Mouse (Mus musculus) myocyte (in vitro differentiated cells): ENCODE results near the gene Nrp2. TPM values are rescaled to one million over a fixed set of nuclear protein-coding genes. Genes with fewer than 3 reads are reported as not detected.

Experiments used
- H3K27me3 ChIP-seq: one replicate; pipeline ENCODE4 v1.6.1; 2011; ENCODE audit not compliant: control insufficient read depth, insufficient read depth, insufficient read length
- H3K36me3 ChIP-seq: one replicate; pipeline ENCODE4 v1.6.1; 2011; ENCODE audit not compliant: control insufficient read depth, insufficient read depth
- H3K4me2 ChIP-seq: one replicate; pipeline ENCODE4 v1.6.1; 2011; ENCODE audit warnings: low read depth, control low read depth
- H3K4me3 ChIP-seq: one replicate; pipeline ENCODE4 v1.5.1; 2011; ENCODE audit warnings: mild to moderate bottlenecking, control low read depth, moderate library complexity
- H3K79me2 ChIP-seq: one replicate; pipeline ENCODE4 v1.6.1; 2011; ENCODE audit not compliant: control insufficient read depth, insufficient read depth
- H3ac ChIP-seq: one replicate; pipeline ENCODE4 v1.6.1; 2011; ENCODE audit not compliant: control insufficient read depth, insufficient read length
- CEBPB ChIP-seq: IDR thresholded peaks from 2 replicates; pipeline ENCODE4 v1.6.1; 2011; ENCODE audit warnings: mild to moderate bottlenecking, moderate library complexity; ENCODE audit not compliant: poor library complexity, insufficient read depth, severe bottlenecking
- E2F4 ChIP-seq: IDR thresholded peaks from one replicate; pipeline ENCODE4 v1.6.1; 2011; ENCODE audit warnings: mild to moderate bottlenecking, control low read depth, moderate library complexity; ENCODE audit not compliant: insufficient read depth
- MAX ChIP-seq: IDR thresholded peaks from one replicate; pipeline ENCODE4 v1.6.1; 2011; ENCODE audit warnings: low read depth, mild to moderate bottlenecking, control low read depth
- MYOD1 ChIP-seq, 3 experiments: IDR thresholded peaks; one replicate each; pipeline ENCODE4 v1.6.1; 2011; ENCODE audit warnings: control low read depth in 2 of 3, low read depth in 2 of 3, mild to moderate bottlenecking in 2 of 3, moderate library complexity in 1 of 3; ENCODE audit not compliant: insufficient read length in 2 of 3, control insufficient read depth in 1 of 3
- MYOG ChIP-seq, 3 experiments: IDR thresholded peaks; one replicate each; pipeline ENCODE4 v1.6.1; 2011; ENCODE audit warnings: control low read depth in 2 of 3, low read depth in 2 of 3, mild to moderate bottlenecking in 2 of 3; ENCODE audit not compliant: insufficient read length in 2 of 3, control insufficient read depth in 1 of 3, insufficient read depth in 1 of 3
- POLR2A ChIP-seq: IDR thresholded peaks from one replicate; pipeline ENCODE4 v1.6.1; 2011; ENCODE audit warnings: low read depth, mild to moderate bottlenecking, control low read depth, moderate library complexity; ENCODE audit not compliant: insufficient read length
- POLR2AphosphoS2 ChIP-seq: IDR thresholded peaks from one replicate; pipeline ENCODE4 v1.6.1; 2011; ENCODE audit warnings: low read depth, control low read depth; ENCODE audit not compliant: insufficient read length
- REST ChIP-seq: IDR thresholded peaks from one replicate; pipeline ENCODE4 v1.6.1; 2011; ENCODE audit warnings: mild to moderate bottlenecking, control low read depth, moderate library complexity; ENCODE audit not compliant: insufficient read depth, insufficient read length
- SRF ChIP-seq: IDR thresholded peaks from one replicate; pipeline ENCODE4 v1.6.1; 2011; ENCODE audit warnings: low read depth; ENCODE audit not compliant: control insufficient read depth, insufficient read length
- TCF12 ChIP-seq: IDR thresholded peaks from one replicate; pipeline ENCODE4 v1.6.1; 2011; ENCODE audit warnings: mild to moderate bottlenecking, control low read depth; ENCODE audit not compliant: poor library complexity, insufficient read depth, severe bottlenecking
- TCF3 ChIP-seq: IDR thresholded peaks from one replicate; pipeline ENCODE4 v1.6.1; 2011; ENCODE audit warnings: low read depth, control low read depth; ENCODE audit not compliant: insufficient read length
- USF1 ChIP-seq: IDR thresholded peaks from one replicate; pipeline ENCODE4 v1.6.1; 2011; ENCODE audit warnings: low read depth, mild to moderate bottlenecking, control low read depth, moderate library complexity
- polyA plus RNA-seq: library from polyadenylated mRNA; unstranded; fragments of >200 nt; fragmentation: generic; extraction: Trizol; gene quantifications from one replicate; pipeline ENCODE4 v1.2.1, GENCODE M21; 2012; ENCODE audit warnings: missing spikeins

Nrp2 gene
- polyA plus RNA-seq, 1 experiment: 18.3 TPM

DNA sequence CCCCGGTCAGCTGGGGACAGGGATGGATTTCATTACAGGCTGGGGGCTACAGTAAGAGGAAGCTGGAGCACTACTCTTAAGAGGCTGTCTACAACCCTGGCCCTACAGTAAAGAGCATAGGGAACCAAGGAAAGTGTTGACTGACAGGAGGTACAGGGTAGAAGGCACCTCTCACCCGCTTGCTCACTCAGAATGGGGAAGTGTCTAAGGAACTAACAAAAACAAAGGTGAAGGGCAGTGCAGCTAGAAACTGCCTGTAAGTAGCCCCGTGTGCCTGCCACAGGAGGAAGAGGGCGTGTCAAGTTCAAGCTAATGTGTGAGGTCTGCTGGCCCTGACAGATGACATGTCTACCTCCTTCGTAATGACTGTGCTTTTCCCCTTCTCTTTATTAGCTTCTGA lies 57.0 kb downstream of the Nrp2 start:
- Histone ChIP-seq H3K4me3 (no peak overlapping the region), H3K4me2 (no peak overlapping the region), H3K27me3 (no peaks in the 10 kb centered on the region), H3K36me3 (peaks cover 15% of the 10 kb centered on the region), H3K79me2 (no peaks in the 10 kb centered on the region), H3ac (no peak overlapping the region)
- TF ChIP-seq MYOG (IDR thresholded peaks at IDR 0.05; ENCODE audit: control insufficient read depth in 1 of 3, insufficient read depth in 1 of 3, insufficient read length in 2 of 3, low read depth in 2 of 3): no peak
- no peak for TF ChIP-seq MAX
- TF ChIP-seq CEBPB: no peak
- no peak for TF ChIP-seq E2F4
- no peak for TF ChIP-seq SRF
- no peak for TF ChIP-seq POLR2AphosphoS2
- TF ChIP-seq USF1: no peak
- TF ChIP-seq MYOD1 (IDR thresholded peaks at IDR 0.05; ENCODE audit: control insufficient read depth in 1 of 3, insufficient read length in 2 of 3, low read depth in 2 of 3): no peak
- no peak for TF ChIP-seq REST
- TF ChIP-seq TCF3: no peak
- TF ChIP-seq POLR2A: no peak
- no peak for TF ChIP-seq TCF12

DNA sequence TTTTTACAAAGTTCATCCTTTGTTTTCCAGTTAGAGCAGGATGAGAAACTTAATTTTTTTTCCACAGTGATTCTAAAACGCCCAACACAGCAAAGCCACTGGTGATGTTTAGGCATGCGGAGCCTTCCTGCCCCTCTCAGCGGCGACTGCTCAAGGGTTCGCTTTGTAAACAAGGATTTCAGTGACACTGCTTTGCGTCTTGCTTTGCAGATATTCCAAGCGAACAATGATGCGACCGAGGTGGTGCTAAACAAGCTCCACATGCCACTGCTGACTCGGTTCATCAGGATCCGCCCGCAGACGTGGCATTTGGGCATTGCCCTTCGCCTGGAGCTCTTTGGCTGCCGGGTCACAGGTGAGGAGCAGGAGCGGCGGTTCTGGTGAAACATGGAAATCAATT lies 57.5 kb downstream of the Nrp2 start:
- Histone ChIP-seq H3K4me2 (no peak overlapping the region), H3K4me3 (no peak overlapping the region), H3K36me3 (peaks cover 15% of the 10 kb centered on the region), H3K79me2 (no peaks in the 10 kb centered on the region), H3K27me3 (no peaks in the 10 kb centered on the region), H3ac (no peak overlapping the region)
- TF ChIP-seq POLR2AphosphoS2: no peak
- TF ChIP-seq CEBPB: no peak
- no peak for TF ChIP-seq MYOG (IDR thresholded peaks at IDR 0.05; ENCODE audit: control insufficient read depth in 1 of 3, insufficient read depth in 1 of 3, insufficient read length in 2 of 3, low read depth in 2 of 3)
- TF ChIP-seq MAX: no peak
- TF ChIP-seq USF1: no peak

DNA sequence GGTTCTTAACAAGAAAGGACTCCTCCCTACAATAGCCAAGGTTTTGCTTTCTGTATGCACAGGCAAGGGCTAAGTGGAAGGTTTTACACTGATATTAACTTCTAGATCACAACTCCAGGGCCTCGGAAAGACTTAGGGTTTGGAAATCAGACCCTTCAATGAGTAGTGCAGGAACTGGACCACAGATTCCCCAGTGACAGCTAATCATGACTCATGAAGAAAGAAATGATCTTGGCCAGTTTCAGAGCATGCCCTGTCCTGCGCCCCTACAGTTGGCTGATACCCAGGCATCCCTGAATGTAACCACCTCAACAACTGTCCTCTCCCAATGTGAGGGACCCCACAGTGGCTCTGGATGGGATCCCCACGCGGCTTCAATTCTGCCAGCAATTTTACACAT lies 60.7 kb downstream of the Nrp2 start:
- Histone ChIP-seq H3K27me3 (no peaks in the 10 kb centered on the region), H3K4me2 (peak overlapping the region; percentile 20), H3K36me3 (peaks cover 15% of the 10 kb centered on the region), H3ac (no peak overlapping the region), H3K4me3 (no peak overlapping the region), H3K79me2 (no peaks in the 10 kb centered on the region)
- no peak for TF ChIP-seq POLR2AphosphoS2
- TF ChIP-seq CEBPB: no peak
- no peak for TF ChIP-seq MAX
- TF ChIP-seq USF1: no peak
- TF ChIP-seq SRF: no peak

DNA sequence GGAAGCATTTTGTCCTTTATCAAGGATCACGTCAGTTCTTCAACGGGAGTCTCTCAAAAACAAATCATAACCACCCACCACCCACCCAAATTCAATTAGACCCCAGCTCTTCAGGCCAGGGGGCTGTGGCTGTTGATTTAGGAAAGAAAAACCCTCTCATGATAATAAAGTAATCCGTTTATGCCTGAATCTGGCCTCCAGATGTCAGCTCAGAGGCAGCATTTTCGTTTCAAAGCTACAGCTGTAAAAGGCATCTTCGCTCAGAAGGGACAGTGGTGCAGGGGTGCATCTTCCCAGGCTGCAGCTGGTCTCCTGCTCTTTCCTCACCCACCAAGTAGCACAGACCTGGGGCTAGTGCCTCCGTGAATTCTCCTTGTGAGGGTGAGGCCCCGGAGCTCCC lies 62.1 kb downstream of the Nrp2 start:
- no peaks in the 10 kb centered on the region for H3K79me2 ChIP-seq
- peaks cover 19% of the 10 kb centered on the region for H3K36me3 ChIP-seq
- H3ac ChIP-seq: no peak overlapping the region
- no peak overlapping the region for H3K4me3 ChIP-seq
- no peaks in the 10 kb centered on the region for H3K27me3 ChIP-seq
- TF ChIP-seq CEBPB (no peak), POLR2A (no peak), TCF3 (no peak), MYOD1 (IDR thresholded peaks at IDR 0.05; ENCODE audit: control insufficient read depth in 1 of 3, insufficient read length in 2 of 3, low read depth in 2 of 3) (no peak), MAX (no peak), USF1 (no peak), E2F4 (no peak)
- H3K4me2 ChIP-seq: no peak overlapping the region

DNA sequence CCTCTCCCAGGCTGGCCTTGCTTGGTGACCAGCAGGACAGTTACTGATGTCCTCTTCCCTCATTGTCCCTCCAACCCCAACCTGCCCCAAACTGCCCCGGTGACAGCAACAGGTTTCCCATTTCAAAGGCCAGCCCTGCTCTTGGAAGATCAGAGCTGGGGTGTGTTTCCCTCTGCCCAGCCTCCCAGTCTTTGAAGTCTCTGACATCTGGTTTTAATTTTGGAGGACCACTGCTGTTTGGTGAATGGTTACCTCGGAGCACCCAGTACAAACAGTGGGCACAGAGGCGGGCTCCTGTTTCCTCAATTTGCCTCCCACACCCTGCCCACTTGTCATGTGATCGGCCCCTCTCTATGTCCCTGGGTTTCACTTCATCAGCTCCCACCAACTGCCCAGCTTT lies 63.7 kb downstream of the Nrp2 start:
- H3K36me3 ChIP-seq: peaks cover 16% of the 10 kb centered on the region
- H3K4me2 ChIP-seq: peak overlapping the region; percentile 19
- no peak overlapping the region for H3K4me3 ChIP-seq
- TF ChIP-seq USF1 (peak; percentile 13), CEBPB (no peak)
- no peaks in the 10 kb centered on the region for H3K27me3 ChIP-seq
- H3ac ChIP-seq: no peak overlapping the region
- no peaks in the 10 kb centered on the region for H3K79me2 ChIP-seq

DNA sequence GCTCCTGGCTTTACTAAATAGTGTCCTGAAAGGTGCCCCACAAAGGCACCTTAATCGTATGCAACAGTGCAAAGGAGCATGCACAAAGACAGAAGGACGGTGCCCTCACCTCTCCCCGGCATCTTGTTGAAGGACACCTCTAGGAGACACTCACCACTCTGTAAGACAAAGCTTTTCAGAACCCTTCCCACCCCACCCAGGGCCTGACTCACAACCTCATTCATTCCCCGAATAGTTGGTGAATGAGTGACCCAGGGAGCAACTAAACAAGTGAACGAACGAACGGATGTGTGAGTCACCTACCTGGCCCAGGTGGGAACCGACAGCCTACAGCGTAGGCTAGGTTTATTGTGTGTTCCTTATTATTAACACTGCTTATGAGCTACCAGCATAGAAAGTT lies 64.5 kb downstream of the Nrp2 start:
- peaks cover 16% of the 10 kb centered on the region for H3K36me3 ChIP-seq

More for the DNA sequence above, 64.5 kb downstream of the Nrp2 start:
- Histone ChIP-seq H3ac (no peak overlapping the region), H3K79me2 (no peaks in the 10 kb centered on the region), H3K4me2 (peak overlapping the region; percentile 19), H3K4me3 (no peak overlapping the region), H3K27me3 (no peaks in the 10 kb centered on the region)
- TF ChIP-seq MYOG (IDR thresholded peaks at IDR 0.05; ENCODE audit: control insufficient read depth in 1 of 3, insufficient read depth in 1 of 3, insufficient read length in 2 of 3, low read depth in 2 of 3): no peak
- TF ChIP-seq REST: no peak
- TF ChIP-seq MAX: no peak
- no peak for TF ChIP-seq USF1
- TF ChIP-seq MYOD1 (IDR thresholded peaks at IDR 0.05; ENCODE audit: control insufficient read depth in 1 of 3, insufficient read length in 2 of 3, low read depth in 2 of 3): no peak
- no peak for TF ChIP-seq TCF3
- TF ChIP-seq TCF12: no peak
- no peak for TF ChIP-seq POLR2AphosphoS2
- no peak for TF ChIP-seq CEBPB
- TF ChIP-seq POLR2A: no peak
- no peak for TF ChIP-seq SRF
- TF ChIP-seq E2F4: no peak
